Mouse (Mus musculus) liver, embryonic 12.5 days (tissue): ENCODE measurements around the gene Plaur. TPM values are rescaled to one million over a fixed set of nuclear protein-coding genes. Genes with fewer than 3 reads are reported as not detected.

Source experiments
- ATAC-seq: fragments of 200-750 bp; cut with Nextera tagmentation; 2 replicates; pipeline ENCODE4 v1.8.0; 2017; ENCODE audit warnings: moderate number of reproducible peaks, mild to moderate bottlenecking, moderate library complexity
- H3K27ac ChIP-seq: fragments of 300-500 bp; sonication (generic); 2 replicates; pipeline ENCODE4 v1.5.1; 2016; ENCODE audit warnings: mild to moderate bottlenecking
- H3K27me3 ChIP-seq: fragments of 300-500 bp; sonication (generic); replicated peaks from 2 replicates; pipeline ENCODE4 v1.6.1; 2016; ENCODE audit warnings: mild to moderate bottlenecking, moderate library complexity
- H3K36me3 ChIP-seq: fragments of 300-500 bp; sonication (generic); 2 replicates; pipeline ENCODE4 v1.6.1; 2016; ENCODE audit warnings: mild to moderate bottlenecking, moderate library complexity
- H3K4me1 ChIP-seq: fragments of 300-500 bp; sonication (generic); 2 replicates; pipeline ENCODE4 v1.6.1; 2016
- H3K4me2 ChIP-seq: fragments of 300-500 bp; sonication (generic); 2 replicates; pipeline ENCODE4 v1.6.1; 2016; ENCODE audit warnings: mild to moderate bottlenecking, moderate library complexity
- H3K4me3 ChIP-seq: fragments of 300-500 bp; sonication (generic); 2 replicates; pipeline ENCODE4 v1.5.1; 2016; ENCODE audit warnings: mild to moderate bottlenecking, moderate library complexity
- H3K9ac ChIP-seq: fragments of 300-500 bp; sonication (generic); 2 replicates; pipeline ENCODE4 v1.6.1; 2016; ENCODE audit warnings: mild to moderate bottlenecking, moderate library complexity
- H3K9me3 ChIP-seq: fragments of 300-500 bp; sonication (generic); replicated peaks from 2 replicates; pipeline ENCODE4 v1.6.1; 2016; ENCODE audit warnings: mild to moderate bottlenecking, moderate library complexity
- WGBS: fragments of 180-500 bp; shearing (Covaris S2); methylation state at CpG from one replicate; pipeline ENCODE4 v1.1.7; 2016; ENCODE audit not compliant: insufficient replicate concordance; 5-methylcytosine and 5-hydroxymethylcytosine counted together
- polyA plus RNA-seq: library from polyadenylated mRNA; unstranded; fragments of >200 nt; fragmentation: Nextera tagmentation; extraction: Ambion mirVana; gene quantifications from 2 replicates; pipeline ENCODE4 v1.2.1, GENCODE M21; 2016

Plaur gene
- polyA plus RNA-seq, 1 experiment from 2014 or later: 2.8 TPM

DNA sequence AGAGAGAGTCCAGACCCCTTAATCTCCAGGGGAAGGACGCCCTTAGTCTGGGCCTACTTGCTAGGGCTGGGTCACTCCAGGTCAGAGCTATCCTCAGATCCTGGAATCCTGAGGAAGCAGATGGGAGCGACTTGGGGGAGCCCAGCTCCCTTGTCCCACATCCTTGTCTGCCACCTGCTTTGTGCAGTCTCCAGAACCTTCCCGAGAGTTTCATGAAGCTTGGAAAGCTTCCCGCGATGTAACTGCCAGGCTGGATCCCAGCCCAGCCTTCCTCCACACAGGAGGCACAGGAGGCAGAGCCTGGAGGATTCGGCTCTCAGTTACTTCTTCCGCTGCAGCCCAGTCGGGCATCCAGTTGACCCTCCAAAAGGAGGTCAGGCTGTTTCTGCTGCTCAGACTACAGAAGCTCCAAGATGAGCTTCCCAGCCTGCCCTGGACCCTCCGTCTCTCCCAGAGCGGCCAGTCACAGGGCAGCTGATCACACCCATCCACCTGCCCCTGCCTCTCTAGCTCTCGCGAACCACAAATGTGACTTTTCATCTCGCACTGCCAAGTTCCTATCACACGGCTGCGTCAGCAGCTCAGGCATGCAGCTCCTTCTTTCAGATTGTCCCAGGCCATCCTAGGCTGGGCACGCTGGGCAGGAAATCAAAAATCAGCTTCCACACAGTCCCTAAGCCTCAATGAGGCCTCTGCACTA, 32.7 kb upstream of the Plaur start:
- H3K9ac ChIP-seq: no peak overlapping the region
- peaks cover 11% of the 10 kb centered on the region; the same call in 1 of the 2 replicates for H3K4me1 ChIP-seq
- H3K27me3 ChIP-seq: peaks cover 46% of the 10 kb centered on the region
- H3K36me3 ChIP-seq: no peaks in the 10 kb centered on the region
- H3K9me3 ChIP-seq: no peaks in the 10 kb centered on the region
- WGBS: 70% methylated on average over 16 of the region's 16 CpGs
- H3K4me3 ChIP-seq: no peak overlapping the region
- H3K4me2 ChIP-seq: no peak overlapping the region
- ATAC-seq: no peak
- H3K27ac ChIP-seq: no peak overlapping the region

DNA sequence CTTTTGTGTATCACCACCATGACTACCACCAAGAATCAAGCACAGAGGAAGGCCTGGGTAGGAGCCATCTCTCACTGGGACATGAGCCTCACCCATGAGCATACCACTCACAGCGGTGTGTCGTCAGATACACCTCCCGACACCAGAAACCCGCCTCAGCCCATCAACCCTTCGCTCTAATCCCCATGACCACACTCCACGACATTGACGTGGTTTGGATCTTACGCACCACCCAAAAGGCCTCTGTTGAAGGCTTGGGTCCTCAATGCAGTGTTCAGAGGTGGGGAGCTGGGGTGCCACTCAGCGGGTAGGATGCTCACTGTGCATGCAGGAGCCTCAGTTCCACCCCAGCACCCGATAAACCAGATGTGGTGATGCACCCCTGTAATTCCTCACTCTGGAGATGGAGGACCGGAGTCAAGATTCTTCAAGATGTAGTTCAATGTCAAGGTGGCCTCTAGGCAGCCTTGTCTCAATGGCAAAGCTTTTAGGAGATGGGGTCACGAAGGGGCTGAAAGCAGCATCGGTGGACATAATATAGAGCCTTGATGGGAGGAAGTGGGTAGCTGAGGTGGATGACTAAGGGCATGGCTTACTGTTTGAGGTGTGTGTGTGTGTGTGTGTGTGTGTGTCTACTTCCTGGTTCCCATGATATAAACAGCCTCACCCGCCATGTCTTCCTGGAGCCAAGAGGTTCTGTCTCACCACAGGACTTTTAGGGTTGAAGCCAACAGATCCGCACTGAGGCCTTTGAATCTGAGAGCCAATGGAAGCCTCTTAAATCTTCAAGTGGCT, 31.5 kb upstream of the Plaur start:
- H3K27ac ChIP-seq: no peak overlapping the region
- H3K4me3 ChIP-seq: no peak overlapping the region
- H3K4me2 ChIP-seq: no peak overlapping the region
- H3K36me3 ChIP-seq: no peaks in the 10 kb centered on the region
- H3K27me3 ChIP-seq: peaks cover 46% of the 10 kb centered on the region
- no peak for ATAC-seq
- H3K9me3 ChIP-seq: no peaks in the 10 kb centered on the region
- WGBS: 72% methylated on average over 15 of the region's 15 CpGs
- H3K4me1 ChIP-seq: 0 out of 2 replicates have a peak, but pooled peaks cover 2% of the 10 kb centered on the region
- no peak overlapping the region for H3K9ac ChIP-seq

DNA sequence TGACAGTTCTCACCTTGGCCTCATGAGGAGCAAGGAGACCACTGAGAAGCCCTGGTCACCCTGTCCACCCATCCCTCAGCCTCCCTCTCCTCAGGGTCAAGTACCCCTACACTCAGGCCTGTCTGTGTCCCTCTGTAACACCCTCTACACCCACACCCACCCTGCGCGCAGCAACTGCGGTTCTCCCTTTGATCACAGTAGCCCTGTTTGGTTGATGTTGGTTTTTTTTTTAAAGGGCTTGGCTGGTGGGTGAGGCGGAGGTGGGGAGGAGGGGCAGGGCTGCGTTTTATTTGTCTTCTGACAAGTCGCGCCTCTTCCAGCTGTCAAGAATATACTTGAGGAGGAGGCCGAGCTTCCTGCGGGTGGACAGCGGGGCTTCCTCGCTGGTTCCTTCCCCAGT, 30.6 kb upstream of the Plaur start:
- no peak overlapping the region for H3K9ac ChIP-seq
- H3K4me2 ChIP-seq: no peak overlapping the region
- no peak overlapping the region for H3K27ac ChIP-seq
- H3K36me3 ChIP-seq: no peaks in the 10 kb centered on the region
- H3K4me1 ChIP-seq: no peaks in the 10 kb centered on the region
- no peak for ATAC-seq
- no peak overlapping the region for H3K4me3 ChIP-seq
- 41% methylated on average over 11 of the region's 11 CpGs for WGBS
- H3K9me3 ChIP-seq: no peaks in the 10 kb centered on the region
- peaks cover 46% of the 10 kb centered on the region for H3K27me3 ChIP-seq

DNA sequence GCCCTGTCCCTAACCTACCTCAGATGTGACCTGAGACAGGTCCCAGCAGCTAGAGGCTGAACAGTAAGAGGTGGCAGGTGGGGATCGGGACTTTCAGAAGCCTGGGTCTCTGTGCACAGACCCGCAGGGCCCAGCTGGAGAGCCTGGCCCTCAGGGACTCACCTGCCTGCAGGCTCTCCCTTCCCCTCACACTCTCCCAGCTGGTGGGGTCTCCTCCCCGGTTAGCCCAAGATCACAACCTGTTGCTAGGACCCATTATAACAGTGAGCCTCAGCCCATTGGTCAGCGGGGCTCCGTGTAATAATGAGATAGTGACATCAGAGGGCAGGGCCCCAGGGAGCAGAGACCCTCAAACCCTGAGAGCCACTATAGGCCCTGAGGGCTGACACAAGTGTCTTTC, 27.0 kb upstream of the Plaur start:
- H3K36me3 ChIP-seq: no peaks in the 10 kb centered on the region
- ATAC-seq: 0 out of 2 replicates have a peak, but pooled peaks have one; percentile 14
- H3K4me3 ChIP-seq: no peak overlapping the region
- H3K4me2 ChIP-seq: no peak overlapping the region
- H3K27ac ChIP-seq: no peak overlapping the region
- whole genome bisulfite sequencing: 74% methylated on average over 5 of the region's 5 CpGs
- no peaks in the 10 kb centered on the region for H3K9me3 ChIP-seq
- H3K4me1 ChIP-seq: no peaks in the 10 kb centered on the region
- H3K9ac ChIP-seq: no peak overlapping the region
- H3K27me3 ChIP-seq: peaks cover 41% of the 10 kb centered on the region

DNA sequence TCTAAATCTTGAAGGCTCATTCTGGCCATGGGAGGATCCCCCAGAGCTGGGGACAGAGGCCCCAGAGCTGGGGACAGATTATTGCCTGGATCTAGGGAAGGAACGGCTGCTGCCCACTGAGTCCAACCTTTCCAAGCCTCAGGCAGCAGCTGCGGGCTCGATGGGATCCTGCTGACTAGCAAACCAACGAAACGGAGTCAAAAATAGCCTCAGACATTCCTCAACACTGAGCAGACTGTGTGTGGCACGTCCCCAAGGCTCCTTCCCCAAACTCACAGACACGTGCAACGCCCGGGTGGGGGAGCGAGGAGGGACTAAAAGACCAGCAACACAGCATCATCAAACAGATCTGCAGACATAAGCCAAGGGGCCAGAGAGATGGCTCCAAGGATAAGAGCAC, 24.3 kb upstream of the Plaur start:
- Histone ChIP-seq H3K36me3 (no peaks in the 10 kb centered on the region), H3K9ac (no peak overlapping the region), H3K27ac (no peak overlapping the region), H3K4me3 (no peak overlapping the region), H3K4me1 (no peaks in the 10 kb centered on the region), H3K9me3 (no peaks in the 10 kb centered on the region), H3K4me2 (no peak overlapping the region), H3K27me3 (peaks cover 14% of the 10 kb centered on the region)
- no peak for ATAC-seq
- 54% methylated on average over 10 of the region's 10 CpGs for WGBS

DNA sequence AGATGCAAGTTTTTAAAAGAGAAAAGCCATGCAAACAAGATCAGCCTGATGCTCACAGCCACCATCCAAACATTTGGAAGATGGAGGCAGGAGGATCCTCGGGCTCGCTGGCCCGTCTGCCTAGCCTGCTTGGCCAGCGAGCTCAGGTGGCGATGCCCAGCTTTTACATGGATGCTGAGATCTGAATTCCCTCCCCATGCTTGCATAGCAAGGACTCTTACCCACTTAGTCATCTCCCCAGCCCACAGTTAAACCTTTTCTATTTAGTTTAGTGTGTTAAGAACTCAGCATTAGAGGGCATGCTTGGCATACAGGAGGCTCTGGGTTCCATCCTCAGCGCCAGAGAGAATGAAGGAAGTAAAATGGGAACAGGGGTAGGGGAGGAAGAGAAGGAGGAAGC, 23.1 kb upstream of the Plaur start:
- no peak overlapping the region for H3K4me2 ChIP-seq
- no peak overlapping the region for H3K27ac ChIP-seq
- H3K4me1 ChIP-seq: no peaks in the 10 kb centered on the region
- H3K36me3 ChIP-seq: no peaks in the 10 kb centered on the region
- peaks cover 2% of the 10 kb centered on the region; the same call in 1 of the 2 replicates for H3K27me3 ChIP-seq
- 68% methylated on average over 6 of the region's 6 CpGs for WGBS
- H3K9me3 ChIP-seq: no peaks in the 10 kb centered on the region
- no peak overlapping the region for H3K9ac ChIP-seq
- no peak overlapping the region for H3K4me3 ChIP-seq
- ATAC-seq: no peak

DNA sequence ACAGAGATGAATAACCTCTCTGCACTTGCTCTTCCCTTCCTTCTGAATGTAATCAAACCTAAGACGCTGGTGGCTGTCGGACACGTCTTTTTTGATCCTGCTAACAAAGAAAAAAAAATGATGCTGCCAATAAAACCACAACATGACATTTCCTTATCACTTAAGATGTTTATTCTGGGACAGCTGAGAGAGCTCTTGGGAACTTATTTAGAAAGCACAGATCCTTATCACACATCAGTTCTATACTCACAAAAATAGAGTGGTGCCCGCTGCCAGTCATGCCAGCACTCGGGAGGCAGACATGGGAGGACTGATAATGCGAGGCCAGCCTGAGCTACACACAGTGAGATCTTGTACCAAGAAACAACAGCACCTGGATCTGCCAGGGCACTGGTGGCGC, 22.4 kb upstream of the Plaur start:
- Histone ChIP-seq H3K4me3 (no peak overlapping the region), H3K4me1 (no peaks in the 10 kb centered on the region), H3K27me3 (no peaks in the 10 kb centered on the region), H3K4me2 (no peak overlapping the region), H3K9ac (no peak overlapping the region), H3K36me3 (no peaks in the 10 kb centered on the region), H3K27ac (no peak overlapping the region), H3K9me3 (no peaks in the 10 kb centered on the region)
- WGBS: 58% methylated on average over 7 of the region's 7 CpGs
- no peak for ATAC-seq

DNA sequence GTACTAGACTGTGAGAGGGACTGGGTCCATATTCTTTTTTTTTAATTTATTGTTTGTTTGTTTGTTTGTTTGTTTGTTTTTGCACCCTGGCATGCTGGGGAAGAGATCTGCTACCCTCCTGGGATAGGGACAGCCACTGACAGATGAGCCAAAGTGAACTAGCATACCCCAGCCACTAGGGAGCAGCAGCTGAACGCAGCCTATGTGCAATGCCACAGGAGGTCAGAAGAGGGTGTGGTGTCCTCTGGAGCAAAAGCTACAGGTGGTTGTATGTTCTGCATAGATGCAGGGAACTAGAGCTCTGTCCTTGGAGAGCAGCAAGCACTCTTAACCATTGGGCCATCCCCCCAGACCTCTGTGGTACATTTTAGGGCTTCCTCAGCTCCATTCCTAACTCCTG, 20.5 kb upstream of the Plaur start:
- Histone ChIP-seq H3K9ac (no peak overlapping the region), H3K4me3 (no peak overlapping the region), H3K4me2 (no peak overlapping the region), H3K27me3 (no peaks in the 10 kb centered on the region), H3K4me1 (no peaks in the 10 kb centered on the region), H3K9me3 (no peaks in the 10 kb centered on the region), H3K27ac (no peak overlapping the region), H3K36me3 (no peaks in the 10 kb centered on the region)
- peak; percentile 54 for ATAC-seq
- WGBS: 0% methylated on average over 1 of the region's 1 CpGs

DNA sequence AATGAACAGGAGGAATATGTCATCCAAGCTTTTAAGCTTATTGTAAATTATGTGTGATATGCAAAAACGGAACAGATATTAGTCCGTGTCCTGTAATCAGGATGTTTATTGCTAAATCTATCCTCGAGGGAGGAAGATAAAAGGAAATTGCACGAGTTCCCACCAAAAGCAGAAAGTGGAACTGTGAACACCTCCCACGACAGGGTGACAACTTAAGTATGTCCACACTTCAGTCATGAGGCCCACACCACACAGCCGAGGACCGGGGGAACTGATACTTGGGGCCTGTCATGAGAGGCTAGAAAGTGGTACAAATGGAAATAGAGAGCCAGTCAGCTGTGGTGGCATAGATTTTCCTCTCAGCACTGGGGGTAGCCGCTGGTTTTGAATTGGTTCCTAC, 20.0 kb upstream of the Plaur start:
- Histone ChIP-seq H3K4me2 (no peak overlapping the region), H3K27ac (no peak overlapping the region), H3K9me3 (no peaks in the 10 kb centered on the region), H3K27me3 (no peaks in the 10 kb centered on the region), H3K9ac (no peak overlapping the region), H3K4me1 (no peaks in the 10 kb centered on the region), H3K4me3 (no peak overlapping the region), H3K36me3 (no peaks in the 10 kb centered on the region)
- ATAC-seq: no peak
- 53% methylated on average over 8 of the region's 8 CpGs for WGBS

DNA sequence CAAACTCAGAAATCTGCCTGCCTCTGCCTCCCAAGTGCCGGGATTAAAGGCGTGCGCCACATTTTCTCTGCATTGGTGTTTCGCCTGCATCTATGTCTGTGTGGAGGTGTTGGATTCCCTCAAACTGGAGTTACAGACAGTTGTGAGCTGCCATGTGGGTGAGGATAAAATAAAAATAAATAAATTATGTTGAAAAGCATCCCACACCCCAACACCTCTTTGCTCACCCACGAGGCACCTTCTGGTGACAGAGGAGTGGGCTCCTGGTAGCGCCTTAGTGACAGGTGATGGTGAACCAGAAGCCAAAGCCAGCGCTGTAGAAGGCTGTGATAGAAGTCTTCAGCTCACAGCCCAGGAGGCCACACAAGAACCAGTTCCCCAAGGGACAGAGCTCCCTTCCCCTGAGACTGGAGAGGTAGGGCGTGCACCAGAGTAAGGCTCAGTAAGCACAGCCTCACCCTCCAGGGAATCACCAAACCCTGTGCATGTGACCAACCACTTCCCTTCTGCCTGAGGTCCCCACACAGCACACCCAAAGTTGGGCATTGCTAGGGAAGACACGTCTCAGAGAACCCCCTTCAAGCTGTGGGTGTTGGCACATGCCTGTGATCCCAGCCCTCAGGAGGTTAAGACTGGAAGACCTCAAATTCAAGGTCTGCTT, 16.9 kb upstream of the Plaur start:
- Histone ChIP-seq H3K4me2 (no peak overlapping the region), H3K27ac (no peak overlapping the region), H3K9ac (no peak overlapping the region), H3K9me3 (no peaks in the 10 kb centered on the region), H3K4me1 (peaks cover 3% of the 10 kb centered on the region), H3K27me3 (no peaks in the 10 kb centered on the region), H3K36me3 (no peaks in the 10 kb centered on the region), H3K4me3 (no peak overlapping the region)
- WGBS: 66% methylated on average over 9 of the region's 9 CpGs
- no peak for ATAC-seq

DNA sequence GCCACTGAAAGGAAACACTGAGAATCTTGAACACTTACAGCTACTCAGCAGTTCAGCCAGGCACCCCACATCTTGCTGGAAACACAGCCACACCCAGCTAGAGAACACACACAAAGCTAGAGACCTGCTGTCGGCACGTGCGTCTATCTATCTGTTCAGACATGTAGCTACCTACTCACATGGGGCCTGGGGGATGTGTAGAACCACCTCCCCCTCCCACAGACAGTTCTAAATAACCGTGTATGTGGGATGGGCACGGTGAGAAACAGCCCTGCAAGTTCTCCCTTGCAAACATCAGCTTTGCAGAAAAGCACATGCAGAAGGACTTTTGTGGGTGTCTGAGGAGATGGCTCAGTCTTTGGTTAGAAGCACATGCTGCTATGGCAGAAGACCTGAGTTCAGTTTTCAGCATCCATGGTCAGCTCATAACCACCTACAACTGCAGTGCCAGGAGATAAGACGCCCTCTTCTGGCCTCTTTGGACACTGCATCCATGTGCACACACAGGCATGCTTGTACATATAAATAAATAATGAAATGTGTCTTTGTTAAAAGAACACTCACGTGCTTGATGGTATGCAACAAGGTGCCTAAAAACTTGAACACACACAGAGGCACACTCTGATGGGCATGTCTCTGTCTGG, 15.5 kb upstream of the Plaur start:
- H3K4me2 ChIP-seq: no peak overlapping the region
- no peak overlapping the region for H3K27ac ChIP-seq
- H3K9ac ChIP-seq: no peak overlapping the region
- H3K4me3 ChIP-seq: no peak overlapping the region
- H3K27me3 ChIP-seq: peaks cover 4% of the 10 kb centered on the region
- ATAC-seq: no peak
- WGBS: 44% methylated on average over 7 of the region's 7 CpGs
- H3K4me1 ChIP-seq: peaks cover 13% of the 10 kb centered on the region
- H3K36me3 ChIP-seq: no peaks in the 10 kb centered on the region
- H3K9me3 ChIP-seq: no peaks in the 10 kb centered on the region
